Mouse (Mus musculus) kidney, adult 2 months (tissue): ENCODE measurements around the gene Ppie.

Source experiments
- CTCF ChIP-seq: fragments of 200-500 bp; conservative IDR thresholded peaks from 2 replicates; pipeline ENCODE4 v1.5.1; 2011; ENCODE audit warnings: low read depth, mild to moderate bottlenecking, control low read depth, low read length, moderate library complexity, mixed read lengths; ENCODE audit not compliant: insufficient read depth, insufficient read length
- POLR2A ChIP-seq: fragments of 200-500 bp; IDR thresholded peaks from one replicate; pipeline ENCODE4 v1.6.1; 2011; ENCODE audit warnings: low read depth, low read length, control low read depth

GRCm38 (mm10) chr4:123078231-123078630 lies 61.5 kb downstream of the Ppie start:
- TF ChIP-seq CTCF, result no peak
- TF ChIP-seq POLR2A, result no peak
